Mouse (Mus musculus) lung, embryonic 16.5 days (tissue): Measurements from ENCODE around the gene Hmga2. TPM values are rescaled to one million over a fixed set of nuclear protein-coding genes. Genes with fewer than 3 reads are reported as not detected.

ENCODE experiments used
- ATAC-seq: fragments of 200-750 bp; cut with Nextera tagmentation; 2 replicates; pipeline ENCODE4 v1.8.0; 2017; ENCODE audit warnings: low read depth, mild to moderate bottlenecking, moderate library complexity
- H3K27ac ChIP-seq: fragments of 300-500 bp; sonication (generic); 2 replicates; pipeline ENCODE4 v1.5.1; 2014; ENCODE audit warnings: mild to moderate bottlenecking, control low read depth, low read length
- H3K27me3 ChIP-seq: fragments of 300-500 bp; sonication (generic); 2 replicates; pipeline ENCODE4 v1.6.1; 2014; ENCODE audit warnings: low read depth, low read length, mixed read lengths; ENCODE audit not compliant: control insufficient read depth, insufficient read depth
- H3K36me3 ChIP-seq: fragments of 300-500 bp; sonication (generic); 2 replicates; pipeline ENCODE4 v1.6.1; 2014; ENCODE audit warnings: low read length; ENCODE audit not compliant: control insufficient read depth, insufficient read depth
- H3K4me1 ChIP-seq: fragments of 300-500 bp; sonication (generic); replicated peaks from 2 replicates; pipeline ENCODE4 v1.6.1; 2014; ENCODE audit warnings: low read length, mixed read lengths; ENCODE audit not compliant: control insufficient read depth, insufficient read depth
- H3K4me2 ChIP-seq: fragments of 300-500 bp; sonication (generic); 2 replicates; pipeline ENCODE4 v1.6.1; 2014; ENCODE audit warnings: low read depth, low read length, control low read depth
- H3K4me3 ChIP-seq: fragments of 300-500 bp; sonication (generic); 2 replicates; pipeline ENCODE4 v1.5.1; 2014; ENCODE audit warnings: mild to moderate bottlenecking, low read length, control low read depth
- H3K9ac ChIP-seq: fragments of 300-500 bp; sonication (generic); 2 replicates; pipeline ENCODE4 v1.6.1; 2014; ENCODE audit warnings: low read length, control low read depth
- H3K9me3 ChIP-seq: fragments of 300-500 bp; sonication (generic); 2 replicates; pipeline ENCODE4 v1.6.1; 2016; ENCODE audit warnings: low read length; ENCODE audit not compliant: control insufficient read depth
- WGBS: fragments of 180-500 bp; shearing (Covaris S2); extraction: QIAGEN DNeasy Blood & Tissue Kit; methylation state at CpG from one replicate; pipeline ENCODE4 v1.1.7; 2014; 5-methylcytosine and 5-hydroxymethylcytosine counted together
- polyA plus RNA-seq: library from polyadenylated mRNA; unstranded; fragments of >200 nt; fragmentation: Nextera tagmentation; extraction: Ambion mirVana; gene quantifications from 2 replicates; pipeline ENCODE4 v1.2.1, GENCODE M21; 2015

Hmga2 gene
- polyA plus RNA-seq, 1 experiment from 2014 or later, result 6.1 TPM

DNA sequence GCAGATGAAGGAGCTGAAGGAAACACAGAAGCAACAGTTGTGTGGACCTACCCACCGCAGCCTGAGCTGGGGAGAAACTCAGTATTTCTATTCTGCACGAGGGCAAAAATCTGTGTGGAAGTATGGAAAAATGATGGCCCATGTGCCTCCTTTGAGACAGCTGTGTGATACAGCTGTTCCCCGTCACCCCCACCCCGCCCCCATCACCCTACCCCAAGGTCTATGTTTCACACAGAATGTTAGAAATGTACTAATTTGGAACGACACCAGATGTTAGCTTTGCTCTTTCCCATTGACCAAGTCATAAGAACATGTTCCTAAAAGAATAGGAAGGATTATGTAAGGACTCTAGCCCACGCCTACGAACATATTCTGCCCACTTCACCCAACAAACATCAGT lies 53.0 kb downstream of the Hmga2 start:
- Histone ChIP-seq H3K27me3 (no peaks in the 10 kb centered on the region), H3K9me3 (no peaks in the 10 kb centered on the region), H3K36me3 (no peaks in the 10 kb centered on the region), H3K4me2 (no peak overlapping the region), H3K27ac (peak overlapping the region; percentile 72; the same call in 1 of the 2 replicates), H3K4me3 (no peak overlapping the region), H3K4me1 (peaks cover 24% of the 10 kb centered on the region), H3K9ac (no peak overlapping the region)
- no peak for ATAC-seq
- WGBS, result 46% methylated on average over 7 of the region's 7 CpGs

DNA sequence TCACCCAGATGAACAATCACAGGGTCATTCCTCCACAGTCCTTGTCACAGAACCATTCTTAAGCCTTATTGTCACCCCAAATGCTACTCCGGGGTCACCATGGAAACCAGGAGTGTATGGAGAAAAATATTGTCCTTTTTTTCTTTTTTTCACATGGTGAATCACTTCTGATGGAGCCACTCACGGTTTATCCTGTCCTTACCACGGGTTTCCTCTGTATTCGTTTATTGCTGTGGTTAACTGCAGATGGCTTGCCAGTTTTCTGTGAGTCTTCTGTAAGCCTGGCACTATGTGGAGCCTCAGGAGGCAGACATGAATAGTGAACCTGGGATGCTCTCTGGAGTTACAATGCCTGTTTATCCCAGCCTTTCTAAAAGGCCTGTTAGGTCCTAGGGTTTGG lies 53.4 kb downstream of the Hmga2 start:
- ATAC-seq, result 0 out of 2 replicates have a peak, but pooled peaks have one; percentile 1
- no peaks in the 10 kb centered on the region for H3K9me3 ChIP-seq
- WGBS, result 47% methylated on average over 4 of the region's 4 CpGs
- peaks cover 23% of the 10 kb centered on the region for H3K4me1 ChIP-seq
- H3K9ac ChIP-seq, result no peak overlapping the region
- H3K36me3 ChIP-seq, result no peaks in the 10 kb centered on the region
- H3K4me3 ChIP-seq, result no peak overlapping the region
- no peaks in the 10 kb centered on the region for H3K27me3 ChIP-seq
- H3K27ac ChIP-seq, result peak overlapping the region; percentile 72
- no peak overlapping the region for H3K4me2 ChIP-seq

DNA sequence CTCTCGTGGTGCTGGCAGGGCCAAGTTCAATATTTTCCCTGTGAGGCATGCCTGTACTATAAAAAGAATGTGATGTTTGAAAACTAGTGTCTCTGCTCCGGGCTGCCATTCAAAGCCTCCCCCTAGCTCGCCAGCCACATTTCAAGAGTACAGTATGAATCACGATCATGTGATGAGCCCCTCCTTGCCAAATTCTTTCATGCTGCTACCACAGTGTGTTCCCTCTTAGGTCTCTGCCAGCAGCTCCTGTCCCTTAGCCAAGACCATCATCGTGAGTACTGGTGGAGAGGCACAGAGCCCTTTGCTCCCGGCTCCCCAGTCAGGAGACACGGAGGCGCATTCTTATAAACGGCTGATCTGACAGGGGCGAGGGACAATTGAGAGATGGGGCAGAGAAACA lies 54.2 kb downstream of the Hmga2 start:
- Histone ChIP-seq H3K9ac (no peak overlapping the region), H3K27me3 (no peaks in the 10 kb centered on the region), H3K36me3 (no peaks in the 10 kb centered on the region), H3K4me2 (peak overlapping the region; percentile 31), H3K4me3 (no peak overlapping the region), H3K27ac (peak overlapping the region; percentile 72), H3K9me3 (no peaks in the 10 kb centered on the region), H3K4me1 (peaks cover 24% of the 10 kb centered on the region)
- WGBS, result 9% methylated on average over 10 of the region's 10 CpGs
- ATAC-seq, result peak; percentile 95

DNA sequence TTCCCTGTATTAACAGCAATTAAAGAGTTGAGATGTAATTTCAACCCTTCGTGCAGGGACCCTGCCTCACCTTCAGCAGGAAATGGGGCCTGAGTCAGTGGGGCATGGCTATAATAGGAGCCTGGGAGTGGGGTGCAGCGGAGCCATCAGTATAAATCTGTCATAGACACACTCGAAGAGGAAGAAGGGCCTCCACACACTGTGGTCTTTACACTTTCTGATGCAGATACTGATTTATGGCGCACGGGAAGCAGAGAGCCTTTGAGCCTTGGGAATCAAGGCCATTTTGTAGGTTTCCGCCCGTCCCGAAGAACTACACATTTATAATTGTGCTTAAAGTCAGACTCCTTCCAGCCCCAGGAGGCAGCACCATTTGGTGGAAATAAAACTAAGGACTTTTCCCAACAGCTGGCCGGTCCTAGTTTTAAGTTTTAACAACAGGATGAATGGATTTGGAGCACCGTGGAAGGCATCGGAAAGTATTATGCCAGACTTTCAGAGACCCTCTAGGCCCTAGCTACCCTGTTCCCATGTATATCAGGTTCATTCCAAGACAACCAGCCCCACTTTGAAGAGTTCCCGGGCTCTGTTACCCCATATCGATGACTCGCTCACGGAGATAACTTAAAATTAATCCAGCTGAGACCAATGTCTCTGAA lies 55.2 kb downstream of the Hmga2 start:
- no peaks in the 10 kb centered on the region for H3K36me3 ChIP-seq
- H3K4me3 ChIP-seq, result no peak overlapping the region
- H3K4me1 ChIP-seq, result peaks cover 27% of the 10 kb centered on the region
- ATAC-seq, result no peak
- no peaks in the 10 kb centered on the region for H3K9me3 ChIP-seq
- no peak overlapping the region for H3K9ac ChIP-seq
- no peaks in the 10 kb centered on the region for H3K27me3 ChIP-seq
- no peak overlapping the region for H3K4me2 ChIP-seq
- 56% methylated on average over 15 of the region's 15 CpGs for WGBS
- H3K27ac ChIP-seq, result 0 out of 2 replicates have a peak overlapping the region, but pooled peaks have one; percentile 9

DNA sequence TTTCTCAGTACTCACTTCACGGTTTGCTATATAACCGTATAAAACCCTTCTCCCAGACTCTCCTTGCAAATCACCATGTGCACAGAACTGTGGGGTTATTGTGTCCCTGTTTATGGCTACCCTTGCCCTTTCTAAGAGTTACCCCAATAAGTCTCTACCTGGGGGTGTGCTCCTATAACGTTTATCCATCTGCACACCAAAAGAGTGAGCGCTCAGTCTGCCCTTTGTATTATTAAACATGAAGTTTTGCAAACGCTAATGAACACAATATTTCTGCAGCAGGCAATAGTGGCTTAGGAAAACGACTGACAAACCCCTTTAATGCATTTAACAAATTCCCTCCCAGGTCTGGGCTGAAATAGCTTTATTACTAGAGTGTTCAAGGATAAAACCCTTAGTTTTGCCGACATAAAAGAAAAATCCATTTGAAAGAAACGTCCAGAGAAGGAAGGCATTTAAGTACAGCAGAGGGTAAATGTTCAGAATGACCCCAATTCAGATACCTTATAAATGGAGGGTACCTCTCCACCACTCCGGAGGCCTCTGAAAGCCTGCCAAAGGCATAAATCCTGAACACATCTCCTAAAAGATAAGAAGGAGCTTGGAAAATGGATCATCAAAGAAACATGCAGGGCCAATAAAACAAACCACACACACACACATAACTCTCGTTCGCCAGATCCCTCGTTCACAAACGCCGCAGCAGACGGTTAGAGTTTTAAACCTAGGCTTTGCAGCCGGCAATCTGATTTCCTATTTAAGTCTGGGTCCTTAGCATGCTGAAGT lies 57.3 kb downstream of the Hmga2 start:
- H3K9ac ChIP-seq, result no peak overlapping the region
- no peaks in the 10 kb centered on the region for H3K9me3 ChIP-seq
- H3K4me2 ChIP-seq, result no peak overlapping the region
- no peak overlapping the region for H3K27ac ChIP-seq
- 38% methylated on average over 16 of the region's 16 CpGs for WGBS
- H3K27me3 ChIP-seq, result no peaks in the 10 kb centered on the region
- ATAC-seq, result no peak
- H3K4me3 ChIP-seq, result no peak overlapping the region
- H3K36me3 ChIP-seq, result no peaks in the 10 kb centered on the region
- H3K4me1 ChIP-seq, result peaks cover 35% of the 10 kb centered on the region

DNA sequence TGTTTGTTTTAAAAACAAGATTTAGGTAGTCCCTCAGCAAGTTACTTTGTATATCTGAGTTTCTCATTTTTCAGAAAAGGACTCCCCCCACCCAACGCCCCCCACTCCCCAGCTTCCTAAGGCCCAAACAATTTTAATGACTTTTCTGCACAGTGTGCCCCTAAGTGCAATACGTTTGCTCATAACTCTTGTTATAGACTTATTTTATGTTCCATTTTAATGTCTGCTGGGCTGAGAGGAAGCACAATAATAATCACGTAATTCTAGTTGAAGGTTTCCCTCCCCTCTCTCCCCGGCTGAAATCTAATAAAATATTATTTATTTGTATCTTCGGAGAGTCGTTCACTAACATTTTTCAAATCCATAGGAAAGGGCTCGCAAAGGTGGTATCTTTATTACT lies 58.1 kb downstream of the Hmga2 start:
- no peaks in the 10 kb centered on the region for H3K9me3 ChIP-seq
- H3K36me3 ChIP-seq, result no peaks in the 10 kb centered on the region
- 47% methylated on average over 7 of the region's 7 CpGs for WGBS
- peak overlapping the region; percentile 79 for H3K27ac ChIP-seq
- no peak for ATAC-seq
- H3K4me3 ChIP-seq, result no peak overlapping the region
- H3K27me3 ChIP-seq, result no peaks in the 10 kb centered on the region
- H3K9ac ChIP-seq, result 0 out of 2 replicates have a peak overlapping the region, but pooled peaks have one; percentile 40
- peaks cover 35% of the 10 kb centered on the region for H3K4me1 ChIP-seq
- H3K4me2 ChIP-seq, result no peak overlapping the region; the same call in 1 of the 2 replicates

DNA sequence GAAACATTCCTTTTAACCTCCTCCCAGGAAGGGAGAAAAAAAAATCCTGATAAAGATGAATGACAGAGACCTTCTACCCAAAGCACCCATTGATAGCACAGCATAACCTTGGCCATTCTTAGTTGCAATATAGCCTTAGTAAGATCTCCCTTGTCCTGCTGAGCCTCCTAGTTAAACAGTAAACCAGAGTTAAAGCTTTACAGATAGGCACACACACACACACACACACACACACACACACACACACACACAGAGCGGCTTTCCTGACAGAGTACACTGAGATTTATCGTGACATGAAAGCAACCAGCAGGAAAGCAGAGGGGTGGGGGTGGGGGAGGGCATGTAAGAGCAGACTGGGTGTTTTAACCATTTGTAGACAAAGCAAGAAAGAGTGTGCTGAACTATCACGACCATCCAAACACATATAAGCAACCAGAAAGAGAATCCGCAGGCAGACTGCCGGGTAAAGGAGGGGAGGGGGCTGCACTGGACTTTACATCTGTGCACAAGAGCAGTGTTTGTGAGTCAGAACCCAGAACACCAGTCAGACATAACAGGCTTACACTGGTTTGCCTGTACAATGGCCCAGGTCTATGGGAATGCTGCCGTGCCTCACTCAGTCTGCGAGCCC lies 58.7 kb downstream of the Hmga2 start:
- H3K4me1 ChIP-seq, result peaks cover 29% of the 10 kb centered on the region
- no peaks in the 10 kb centered on the region for H3K27me3 ChIP-seq
- peak overlapping the region; percentile 34 for H3K4me2 ChIP-seq
- no peak overlapping the region for H3K4me3 ChIP-seq
- WGBS, result 17% methylated on average over 7 of the region's 7 CpGs
- H3K36me3 ChIP-seq, result no peaks in the 10 kb centered on the region
- H3K9ac ChIP-seq, result peak overlapping the region; percentile 40; the same call in 1 of the 2 replicates
- H3K9me3 ChIP-seq, result no peaks in the 10 kb centered on the region
- H3K27ac ChIP-seq, result peak overlapping the region; percentile 79
- ATAC-seq, result peak; percentile 12; the same call in 1 of the 2 replicates

DNA sequence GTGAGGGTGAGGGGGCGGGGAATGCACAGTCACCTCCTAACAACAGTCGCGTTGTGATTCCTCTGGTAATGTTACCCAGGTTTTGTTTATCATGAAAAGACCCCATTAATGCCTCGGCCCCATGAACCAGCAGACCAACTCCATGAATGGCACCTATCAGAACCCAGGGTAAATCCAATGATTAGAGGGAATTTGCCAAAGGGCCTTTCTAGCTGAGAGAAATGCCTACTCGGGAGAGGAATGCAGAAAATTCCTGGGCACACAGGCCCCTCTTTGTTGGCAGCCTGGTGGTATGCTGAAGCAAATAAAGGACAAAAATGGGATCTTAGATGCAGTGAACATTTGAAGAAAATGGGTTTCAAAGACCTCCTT lies 59.2 kb downstream of the Hmga2 start:
- Histone ChIP-seq H3K4me1 (peaks cover 24% of the 10 kb centered on the region), H3K4me3 (no peak overlapping the region), H3K36me3 (no peaks in the 10 kb centered on the region), H3K27ac (peak overlapping the region; percentile 79), H3K9ac (no peak overlapping the region), H3K4me2 (no peak overlapping the region), H3K27me3 (no peaks in the 10 kb centered on the region), H3K9me3 (no peaks in the 10 kb centered on the region)
- ATAC-seq, result no peak
- 44% methylated on average over 5 of the region's 5 CpGs for WGBS

DNA sequence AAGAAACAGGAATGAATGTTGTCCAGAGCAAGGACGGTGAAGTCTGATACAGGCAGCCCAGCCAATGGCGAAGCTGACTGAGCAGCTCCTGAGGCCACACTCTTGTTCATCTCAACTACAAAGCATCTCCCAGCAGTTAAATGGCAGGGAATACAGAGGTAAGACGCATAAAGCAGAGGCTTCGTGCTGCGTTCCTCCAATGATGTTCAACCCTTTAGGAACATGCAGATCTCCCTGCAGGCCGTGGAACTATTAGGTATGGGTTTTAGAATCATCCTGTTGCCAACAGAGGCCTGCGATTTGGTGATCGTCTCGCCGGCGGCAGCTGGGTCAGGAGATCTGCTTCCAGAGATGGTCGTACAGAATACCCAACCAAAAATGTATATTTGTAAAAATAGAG lies 59.6 kb downstream of the Hmga2 start:
- H3K4me2 ChIP-seq, result no peak overlapping the region
- no peaks in the 10 kb centered on the region for H3K36me3 ChIP-seq
- no peak overlapping the region for H3K9ac ChIP-seq
- no peaks in the 10 kb centered on the region for H3K9me3 ChIP-seq
- no peak overlapping the region for H3K4me3 ChIP-seq
- no peaks in the 10 kb centered on the region for H3K27me3 ChIP-seq
- H3K27ac ChIP-seq, result peak overlapping the region; percentile 79
- ATAC-seq, result no peak
- H3K4me1 ChIP-seq, result peaks cover 24% of the 10 kb centered on the region
- whole genome bisulfite sequencing, result 66% methylated on average over 12 of the region's 12 CpGs
